Mouse (Mus musculus) lung, adult 2 months (tissue): ENCODE data around the gene Epo. TPM values are rescaled to one million over a fixed set of nuclear protein-coding genes. Genes with fewer than 3 reads are reported as not detected.

ENCODE experiments used
- DNase-seq: peaks from one replicate; pipeline ENCODE4 v3.0.0; 2022
- H3K4me1 ChIP-seq: fragments of 200-500 bp; 2 replicates; pipeline ENCODE4 v1.6.1; 2011; ENCODE audit warnings: low read length; ENCODE audit not compliant: control insufficient read depth, insufficient read depth
- H3K4me3 ChIP-seq: fragments of 200-500 bp; replicated peaks from 2 replicates; pipeline ENCODE3; 2011; ENCODE audit warnings: low read depth, mild to moderate bottlenecking, control low read depth, low read length; ENCODE audit errors: extremely low read depth
- CTCF ChIP-seq: fragments of 200-500 bp; IDR thresholded peaks from 2 replicates; pipeline ENCODE4 v1.5.1; 2011; ENCODE audit warnings: mild to moderate bottlenecking, low read length, control low read depth; ENCODE audit not compliant: insufficient read depth
- POLR2A ChIP-seq: fragments of 200-500 bp; IDR thresholded peaks from 2 replicates; pipeline ENCODE4 v1.6.1; 2011; ENCODE audit warnings: low read depth, mild to moderate bottlenecking, control low read depth, low read length, borderline replicate concordance; ENCODE audit errors: extremely low read depth
- WGBS: fragments of 180-500 bp; shearing (Covaris S2); methylation state at CpG from one replicate; pipeline ENCODE4 v1.1.7; 2018; 5-methylcytosine and 5-hydroxymethylcytosine counted together
- polyA plus RNA-seq: library from polyadenylated mRNA; depleted of rRNA; stranded (reverse); fragments of >200 nt; gene quantifications from 2 replicates; pipeline ENCODE4 v1.2.3, GENCODE M21; 2012

Epo gene
- polyA plus RNA-seq, 1 experiment: not detected

GRCm38 (mm10) chr5:137565744-137566143, 32.7 kb upstream of the Epo start:
- DNase-seq: no peak
- TF ChIP-seq CTCF: no peak
- Histone ChIP-seq H3K4me3 (no peak overlapping the region), H3K4me1 (no peaks in the 10 kb centered on the region)
- WGBS: 65% methylated on average over 6 of the region's 6 CpGs

- WGBS: 63% methylated on average over 10 of the region's 10 CpGs
- no peaks in the 10 kb centered on the region for H3K4me1 ChIP-seq
- H3K4me3 ChIP-seq: no peak overlapping the region
- no peak for TF ChIP-seq CTCF
- TF ChIP-seq POLR2A: no peak
- DNase-seq: no peak
These were observed 29.9 kb upstream of the Epo start for GRCm38 (mm10) chr5:137562965-137563364.

GRCm38 (mm10) chr5:137561556-137561955, 28.5 kb upstream of the Epo start:
- TF ChIP-seq POLR2A (no peak), CTCF (no peak)

GRCm38 (mm10) chr5:137553898-137554297, 20.9 kb upstream of the Epo start:
- Histone ChIP-seq H3K4me1 (no peaks in the 10 kb centered on the region), H3K4me3 (no peak overlapping the region)
- TF ChIP-seq CTCF: no peak
- TF ChIP-seq POLR2A: no peak
- no peak for DNase-seq
- WGBS: 41% methylated on average over 11 of the region's 11 CpGs

More at GRCm38 (mm10) chr5:137561556-137561955, 28.5 kb upstream of the Epo start:
- no peaks in the 10 kb centered on the region for H3K4me1 ChIP-seq
- WGBS: 63% methylated on average over 6 of the region's 6 CpGs
- no peak overlapping the region for H3K4me3 ChIP-seq
- DNase-seq: no peak

- Histone ChIP-seq H3K4me3 (no peak within 1 kb of the TSS), H3K4me1 (no peaks in the 10 kb centered on the region)
- TF ChIP-seq POLR2A (no peak), CTCF (no peak)
- WGBS: 1% methylated on average over 37 of the region's 37 CpGs
- DNase-seq: peak; percentile 47
These were observed 20.4 kb upstream of the Epo start, which contains the start of gene Actl6b for GRCm38 (mm10) chr5:137553411-137553837. Actl6b (plus strand) TSS chr5:137553517.

- TF ChIP-seq CTCF (no peak), POLR2A (no peak)
- Histone ChIP-seq H3K4me3 (no peak overlapping the region), H3K4me1 (no peaks in the 10 kb centered on the region)
- DNase-seq: no peak
- WGBS: 22% methylated on average over 6 of the region's 6 CpGs
These were observed 20.0 kb upstream of the Epo start for GRCm38 (mm10) chr5:137553000-137553399.

- TF ChIP-seq CTCF (no peak), POLR2A (no peak)
- no peak for DNase-seq
- Histone ChIP-seq H3K4me3 (no peak overlapping the region), H3K4me1 (no peaks in the 10 kb centered on the region)
- 63% methylated on average over 5 of the region's 5 CpGs for WGBS
These were observed 18.1 kb upstream of the Epo start for GRCm38 (mm10) chr5:137551119-137551518.

- no peak for DNase-seq
- H3K4me3 ChIP-seq: no peak overlapping the region
- no peaks in the 10 kb centered on the region for H3K4me1 ChIP-seq
- TF ChIP-seq POLR2A (no peak), CTCF (no peak)
- 64% methylated on average over 2 of the region's 2 CpGs for WGBS
These were observed 16.8 kb upstream of the Epo start for GRCm38 (mm10) chr5:137549840-137550239.

- Histone ChIP-seq H3K4me3 (no peak overlapping the region), H3K4me1 (peaks cover 3% of the 10 kb centered on the region; the same call in 1 of the 2 replicates)
- TF ChIP-seq POLR2A (no peak), CTCF (no peak)
- no peak for DNase-seq
- WGBS: 73% methylated on average over 4 of the region's 4 CpGs
These were observed 12.6 kb upstream of the Epo start for GRCm38 (mm10) chr5:137545596-137545995.

GRCm38 (mm10) chr5:137544926-137545325, 11.9 kb upstream of the Epo start:
- no peak overlapping the region for H3K4me3 ChIP-seq
- peaks cover 3% of the 10 kb centered on the region; the same call in 1 of the 2 replicates for H3K4me1 ChIP-seq
- TF ChIP-seq CTCF: no peak
- no peak for TF ChIP-seq POLR2A
- WGBS: 61% methylated on average over 6 of the region's 6 CpGs
- no peak for DNase-seq
